Mouse (Mus musculus): ENCODE measurements around the gene Tmbim1.
A peak's percentile ranks its signal among the peaks of the same experiment; 100 is the strongest.
"Not testable (repeated sequence)": the region's sequence is repeated elsewhere in the genome, so short reads cannot be mapped to it uniquely, and the experiment has no call there.

The Tmbim1 gene

GRCm38 (mm10) chr1:74305522-74305921 lies at the start of gene Tmbim1:
Gene Tmbim1, minus strand, starts transcription at chr1:74305622.
- DNase-seq (ENCODE audit: low spot score) = no peak

GRCm38 (mm10) chr1:74353453-74354229 lies 48.2 kb upstream of the Tmbim1 start:
- no peak for DNase-seq (ENCODE audit: low spot score)

GRCm38 (mm10) chr1:74352532-74353096 lies 47.2 kb upstream of the Tmbim1 start:
- DNase-seq (ENCODE audit: low spot score) = no peak

- no peak for DNase-seq (ENCODE audit: low spot score)
These were observed 45.9 kb upstream of the Tmbim1 start for GRCm38 (mm10) chr1:74351185-74351769.

- no peak for DNase-seq (ENCODE audit: low spot score)
These were observed 38.9 kb upstream of the Tmbim1 start for GRCm38 (mm10) chr1:74344163-74344916.

- DNase-seq (ENCODE audit: low spot score) = peak; percentile 36
These were observed 37.7 kb upstream of the Tmbim1 start for GRCm38 (mm10) chr1:74343161-74343560.

GRCm38 (mm10) chr1:74342308-74342707 lies 36.9 kb upstream of the Tmbim1 start:
- DNase-seq (ENCODE audit: low spot score) = no peak

GRCm38 (mm10) chr1:74341898-74342297 lies 36.5 kb upstream of the Tmbim1 start:
- DNase-seq (ENCODE audit: low spot score) = no peak

- DNase-seq (ENCODE audit: low spot score) = not testable (repeated sequence)
These were observed 35.6 kb upstream of the Tmbim1 start for GRCm38 (mm10) chr1:74340992-74341391.

GRCm38 (mm10) chr1:74340361-74340764 lies 34.9 kb upstream of the Tmbim1 start:
- no peak for DNase-seq (ENCODE audit: low spot score)

GRCm38 (mm10) chr1:74339917-74340316 lies 34.5 kb upstream of the Tmbim1 start:
- no peak for DNase-seq (ENCODE audit: low spot score)

- DNase-seq (ENCODE audit: low spot score) = no peak
These were observed 33.2 kb upstream of the Tmbim1 start for GRCm38 (mm10) chr1:74338626-74339025.

GRCm38 (mm10) chr1:74338013-74338412 lies 32.6 kb upstream of the Tmbim1 start:
- no peak for DNase-seq (ENCODE audit: low spot score)

GRCm38 (mm10) chr1:74337241-74337771 lies 31.9 kb upstream of the Tmbim1 start:
- no peak for DNase-seq (ENCODE audit: low spot score)

GRCm38 (mm10) chr1:74335436-74336170 lies 30.2 kb upstream of the Tmbim1 start:
- DNase-seq (ENCODE audit: low spot score) = no peak

GRCm38 (mm10) chr1:74335033-74335432 lies 29.6 kb upstream of the Tmbim1 start:
- no peak for DNase-seq (ENCODE audit: low spot score)

- DNase-seq (ENCODE audit: low spot score) = no peak
These were observed 29.2 kb upstream of the Tmbim1 start for GRCm38 (mm10) chr1:74334607-74335006.

- no peak for DNase-seq (ENCODE audit: low spot score)
These were observed 27.5 kb upstream of the Tmbim1 start for GRCm38 (mm10) chr1:74332930-74333329.

GRCm38 (mm10) chr1:74332241-74332763 lies 26.9 kb upstream of the Tmbim1 start:
- DNase-seq (ENCODE audit: low spot score) = peak; percentile 94

GRCm38 (mm10) chr1:74331046-74331681 lies 25.7 kb upstream of the Tmbim1 start:
- no peak for DNase-seq (ENCODE audit: low spot score)

GRCm38 (mm10) chr1:74329899-74330431 lies 24.5 kb upstream of the Tmbim1 start:
- DNase-seq (ENCODE audit: low spot score) = no peak
